Mouse (Mus musculus) hindbrain, embryonic 16.5 days (tissue): Measurements from ENCODE around the gene Il2ra. TPM values are rescaled to one million over a fixed set of nuclear protein-coding genes. Genes with fewer than 3 reads are reported as not detected.

Experiments
- ATAC-seq: fragments of 200-750 bp; cut with Nextera tagmentation; 2 replicates; pipeline ENCODE4 v1.8.0; 2017; ENCODE audit warnings: moderate TSS enrichment, moderate library complexity
- H3K27ac ChIP-seq: fragments of 300-500 bp; sonication (generic); 2 replicates; pipeline ENCODE4 v1.5.1; 2014; ENCODE audit warnings: low read depth, mild to moderate bottlenecking, control low read depth, low read length, moderate library complexity
- H3K27me3 ChIP-seq: fragments of 300-500 bp; sonication (generic); replicated peaks from 2 replicates; pipeline ENCODE4 v1.6.1; 2014; ENCODE audit warnings: low read length; ENCODE audit not compliant: control insufficient read depth, insufficient read depth
- H3K36me3 ChIP-seq: fragments of 300-500 bp; sonication (generic); 2 replicates; pipeline ENCODE4 v1.6.1; 2014; ENCODE audit warnings: mild to moderate bottlenecking, low read length, moderate library complexity, mixed read lengths; ENCODE audit not compliant: control insufficient read depth, insufficient read depth
- H3K4me1 ChIP-seq: fragments of 300-500 bp; sonication (generic); 2 replicates; pipeline ENCODE4 v1.6.1; 2014; ENCODE audit warnings: low read depth, low read length; ENCODE audit not compliant: control insufficient read depth, insufficient read depth
- H3K4me2 ChIP-seq: fragments of 300-500 bp; sonication (generic); 2 replicates; pipeline ENCODE4 v1.6.1; 2014; ENCODE audit warnings: mild to moderate bottlenecking, low read length, control low read depth, moderate library complexity
- H3K4me3 ChIP-seq: fragments of 300-500 bp; sonication (generic); 2 replicates; pipeline ENCODE4 v1.5.1; 2014; ENCODE audit warnings: mild to moderate bottlenecking, low read length, control low read depth, moderate library complexity
- H3K9ac ChIP-seq: fragments of 300-500 bp; sonication (generic); 2 replicates; pipeline ENCODE4 v1.6.1; 2014; ENCODE audit warnings: low read depth, mild to moderate bottlenecking, control low read depth, low read length, moderate library complexity
- H3K9me3 ChIP-seq: fragments of 300-500 bp; sonication (generic); 2 replicates; pipeline ENCODE4 v1.6.1; 2014; ENCODE audit warnings: mild to moderate bottlenecking, low read length, moderate library complexity; ENCODE audit not compliant: control insufficient read depth
- WGBS: fragments of 180-500 bp; shearing (Covaris S2); extraction: QIAGEN DNeasy Blood & Tissue Kit; methylation state at CpG from one replicate; pipeline ENCODE4 v1.1.7; 2014; 5-methylcytosine and 5-hydroxymethylcytosine counted together
- polyA plus RNA-seq: library from polyadenylated mRNA; unstranded; fragments of >200 nt; fragmentation: Nextera tagmentation; extraction: Ambion mirVana; gene quantifications from 2 replicates; pipeline ENCODE4 v1.2.1, GENCODE M21; 2015

Gene Il2ra
- polyA plus RNA-seq, 1 experiment from 2014 or later = 0.08 TPM

DNA sequence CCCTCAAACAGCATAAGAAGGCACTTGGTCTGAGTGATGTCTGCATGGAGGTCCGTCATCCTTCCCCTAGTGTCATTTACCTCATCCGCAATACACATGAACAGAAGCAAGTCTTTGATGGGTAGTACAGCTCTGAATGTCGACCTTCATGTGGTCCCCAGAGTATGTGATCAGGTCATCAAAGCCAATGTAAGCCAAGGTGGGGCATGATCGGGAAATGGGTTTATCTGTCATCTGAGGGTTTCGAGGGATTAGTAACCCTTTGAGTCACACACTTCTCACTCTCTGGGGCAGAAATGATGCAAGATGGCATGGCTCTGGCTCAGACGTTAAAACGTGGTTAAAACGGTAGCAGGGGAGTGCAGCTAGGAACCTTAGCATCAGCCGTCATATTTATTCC, 25.8 kb upstream of the Il2ra start:
- Histone ChIP-seq H3K4me1 (no peaks in the 10 kb centered on the region), H3K9me3 (no peaks in the 10 kb centered on the region), H3K27ac (no peak overlapping the region), H3K9ac (no peak overlapping the region), H3K4me2 (no peak overlapping the region), H3K27me3 (no peaks in the 10 kb centered on the region), H3K4me3 (no peak overlapping the region), H3K36me3 (no peaks in the 10 kb centered on the region)
- no peak for ATAC-seq
- WGBS = 95% methylated on average over 9 of the region's 9 CpGs

DNA sequence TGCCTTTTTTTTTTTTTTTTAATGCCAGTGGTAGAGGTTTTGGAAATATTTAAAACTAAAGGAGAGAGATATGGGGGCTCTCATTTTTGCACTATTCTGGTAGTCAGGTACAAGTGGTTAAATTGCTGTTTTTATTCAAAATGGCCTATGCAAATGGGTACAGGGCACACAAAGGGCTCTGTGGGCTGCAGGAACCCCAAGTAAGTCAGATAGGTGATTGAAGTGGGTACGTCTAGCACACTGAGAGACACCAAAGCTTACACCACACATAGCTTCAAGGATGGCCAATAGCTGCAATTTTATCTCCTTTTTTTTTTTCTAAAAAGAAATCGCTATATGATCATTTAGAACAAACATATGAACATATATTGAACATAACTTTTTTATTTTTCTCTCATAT, 23.0 kb upstream of the Il2ra start:
- H3K4me2 ChIP-seq = no peak overlapping the region
- H3K9ac ChIP-seq = no peak overlapping the region
- H3K27ac ChIP-seq = no peak overlapping the region
- H3K36me3 ChIP-seq = no peaks in the 10 kb centered on the region
- no peak overlapping the region for H3K4me3 ChIP-seq
- WGBS = 84% methylated on average over 2 of the region's 2 CpGs
- ATAC-seq = no peak
- H3K4me1 ChIP-seq = no peaks in the 10 kb centered on the region
- H3K9me3 ChIP-seq = no peaks in the 10 kb centered on the region
- H3K27me3 ChIP-seq = no peaks in the 10 kb centered on the region

DNA sequence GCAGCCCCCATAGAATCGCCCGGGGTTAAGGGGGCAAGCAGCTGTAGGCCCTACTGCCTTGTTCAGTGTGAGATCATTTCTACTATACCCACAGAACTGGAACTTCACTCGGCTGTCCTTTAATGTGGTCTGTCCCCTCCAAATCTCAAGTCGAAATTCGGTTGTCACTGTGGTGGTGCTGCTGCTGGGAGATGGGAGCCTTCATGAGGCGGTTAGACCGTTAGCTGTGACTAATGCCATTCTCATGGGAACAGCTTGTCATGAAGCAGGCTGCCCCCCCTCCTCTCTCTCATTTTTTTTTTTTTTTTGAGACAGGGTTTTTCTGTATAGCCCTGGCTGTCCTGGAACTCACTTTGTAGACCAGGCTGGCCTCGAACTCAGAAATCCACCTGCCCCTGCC, 19.4 kb upstream of the Il2ra start:
- no peaks in the 10 kb centered on the region for H3K27me3 ChIP-seq
- no peak overlapping the region for H3K27ac ChIP-seq
- H3K4me2 ChIP-seq = no peak overlapping the region
- H3K9me3 ChIP-seq = no peaks in the 10 kb centered on the region
- no peaks in the 10 kb centered on the region for H3K4me1 ChIP-seq
- ATAC-seq = no peak
- no peaks in the 10 kb centered on the region for H3K36me3 ChIP-seq
- no peak overlapping the region for H3K9ac ChIP-seq
- H3K4me3 ChIP-seq = no peak overlapping the region
- 85% methylated on average over 8 of the region's 8 CpGs for WGBS

DNA sequence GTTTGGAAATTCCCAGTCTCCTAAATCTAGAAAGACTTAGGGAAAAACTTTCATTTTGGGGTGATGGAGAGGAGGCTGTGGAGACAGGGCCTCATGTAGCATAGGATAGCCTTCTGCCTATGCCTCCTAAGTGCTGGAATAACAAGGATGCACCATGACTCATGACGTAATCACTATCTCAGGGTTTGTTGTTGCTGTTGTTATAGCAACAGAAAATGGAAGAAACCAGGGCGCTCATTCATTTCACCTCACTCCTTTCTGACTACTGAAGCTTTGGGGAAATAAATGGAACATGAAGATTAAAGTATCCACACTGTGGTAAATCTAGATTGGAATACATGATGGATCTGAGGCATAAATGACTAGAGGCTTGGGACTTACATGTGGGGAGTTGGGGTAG, 18.9 kb upstream of the Il2ra start:
- H3K36me3 ChIP-seq = no peaks in the 10 kb centered on the region
- H3K4me2 ChIP-seq = no peak overlapping the region
- no peaks in the 10 kb centered on the region for H3K27me3 ChIP-seq
- H3K9ac ChIP-seq = no peak overlapping the region
- no peak for ATAC-seq
- no peaks in the 10 kb centered on the region for H3K9me3 ChIP-seq
- H3K4me1 ChIP-seq = no peaks in the 10 kb centered on the region
- no peak overlapping the region for H3K27ac ChIP-seq
- WGBS = 93% methylated on average over 2 of the region's 2 CpGs
- H3K4me3 ChIP-seq = no peak overlapping the region

DNA sequence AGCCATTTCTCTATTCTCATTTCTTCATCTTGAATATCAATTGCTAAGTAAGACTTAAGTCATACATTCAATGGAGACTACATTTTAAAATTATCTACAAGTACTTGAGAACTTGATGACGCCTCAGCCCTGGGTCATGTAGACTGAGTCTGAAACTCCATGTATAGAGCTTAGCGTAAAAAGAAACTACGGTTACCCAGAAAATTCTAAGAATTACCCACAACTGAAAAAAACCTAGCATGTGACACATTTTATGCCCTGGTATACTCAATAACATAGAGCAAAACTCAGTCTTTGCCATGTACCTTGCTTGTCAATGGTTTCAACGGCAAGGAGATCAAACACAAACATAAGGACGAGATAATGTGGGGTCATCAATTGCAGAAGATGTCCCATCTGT, 16.7 kb upstream of the Il2ra start, which contains the start of gene Gm17490:
Gm17490 (minus strand) TSS at position 375 of the 400 bp plus-strand sequence.
- Histone ChIP-seq H3K9ac (no peak within 1 kb of the TSS), H3K4me3 (no peak within 1 kb of the TSS), H3K27ac (no peak within 1 kb of the TSS), H3K27me3 (no peaks in the 10 kb centered on the region), H3K4me2 (no peak within 1 kb of the TSS), H3K36me3 (no peaks in the 10 kb centered on the region), H3K9me3 (no peaks in the 10 kb centered on the region), H3K4me1 (no peaks in the 10 kb centered on the region)
- ATAC-seq = no peak
- 96% methylated on average over 5 of the region's 5 CpGs for WGBS

DNA sequence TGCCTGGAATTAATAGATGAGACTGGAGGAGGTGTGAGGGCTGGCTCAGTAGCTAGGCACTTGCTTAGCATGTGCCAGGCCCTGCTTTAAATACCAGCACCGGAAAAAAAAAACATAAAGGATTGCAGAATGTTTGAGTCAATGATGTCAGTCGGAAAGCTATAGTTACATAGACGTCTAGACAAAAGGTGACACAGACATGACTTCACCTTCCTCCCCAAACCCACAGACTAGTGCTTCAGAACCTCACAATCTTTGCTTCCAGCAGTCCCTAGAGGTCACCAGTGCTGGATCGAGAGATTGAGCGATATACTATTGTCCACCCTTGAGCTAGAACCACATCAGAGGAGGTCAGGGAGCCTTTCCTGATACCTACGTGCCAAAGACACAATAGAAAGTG, 7.6 kb upstream of the Il2ra start:
- H3K36me3 ChIP-seq = no peaks in the 10 kb centered on the region
- no peak overlapping the region for H3K4me2 ChIP-seq
- 92% methylated on average over 6 of the region's 6 CpGs for WGBS
- H3K9ac ChIP-seq = no peak overlapping the region
- no peaks in the 10 kb centered on the region for H3K27me3 ChIP-seq
- no peaks in the 10 kb centered on the region for H3K4me1 ChIP-seq
- no peaks in the 10 kb centered on the region for H3K9me3 ChIP-seq
- no peak overlapping the region for H3K4me3 ChIP-seq
- ATAC-seq = no peak
- H3K27ac ChIP-seq = no peak overlapping the region

DNA sequence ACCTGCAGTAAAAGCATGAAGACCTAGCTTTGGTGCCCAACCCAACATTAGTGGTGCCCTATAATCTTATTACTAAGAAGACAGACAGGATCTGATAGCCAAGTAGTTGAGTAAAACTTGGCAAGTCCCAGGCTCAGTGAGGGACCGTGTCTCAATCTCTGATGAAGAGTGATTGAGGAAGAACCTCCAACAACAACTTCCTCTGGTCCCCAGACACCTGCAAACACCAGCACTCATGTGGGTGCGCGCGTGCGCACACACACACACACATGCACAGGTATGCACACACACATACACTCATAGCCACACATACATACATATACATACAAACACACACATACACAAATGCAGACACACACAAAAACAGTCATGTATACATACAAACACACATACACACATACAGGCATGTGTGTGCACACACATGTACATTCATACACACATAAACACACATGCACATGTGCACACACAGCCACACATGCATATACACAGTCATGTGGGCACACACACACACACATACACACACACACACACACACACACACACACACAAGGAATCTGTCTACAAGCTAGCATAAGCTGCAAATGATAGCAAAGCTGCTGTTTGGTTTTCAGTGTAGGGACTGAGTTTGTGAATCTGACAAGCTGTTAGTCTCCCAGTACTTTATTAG, 7.0 kb upstream of the Il2ra start:
- Histone ChIP-seq H3K36me3 (no peaks in the 10 kb centered on the region), H3K9ac (no peak overlapping the region), H3K27ac (no peak overlapping the region), H3K27me3 (no peaks in the 10 kb centered on the region), H3K4me3 (no peak overlapping the region), H3K9me3 (no peaks in the 10 kb centered on the region), H3K4me1 (no peaks in the 10 kb centered on the region), H3K4me2 (no peak overlapping the region)
- 96% methylated on average over 5 of the region's 5 CpGs for WGBS
- no peak for ATAC-seq

DNA sequence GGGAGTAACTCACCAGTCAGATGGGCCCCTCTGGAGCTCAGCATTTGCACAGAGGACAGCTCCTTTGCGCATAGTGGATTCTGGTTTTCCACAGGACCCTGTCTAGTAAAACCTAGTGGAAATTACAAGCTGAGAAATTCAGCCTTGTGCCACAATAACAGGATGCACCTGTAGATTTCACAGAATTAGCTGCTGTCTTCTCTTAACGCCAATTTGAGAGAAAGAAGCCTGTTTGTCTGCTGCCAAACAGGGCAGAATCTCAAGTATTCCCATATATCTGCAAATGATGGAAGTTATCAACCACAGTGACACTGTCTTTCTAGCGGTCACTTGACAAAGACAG, 6.5 kb upstream of the Il2ra start:
- H3K9ac ChIP-seq = no peak overlapping the region
- H3K9me3 ChIP-seq = no peaks in the 10 kb centered on the region
- H3K4me2 ChIP-seq = no peak overlapping the region
- no peak for ATAC-seq
- 85% methylated on average over 3 of the region's 3 CpGs for WGBS
- H3K4me1 ChIP-seq = no peaks in the 10 kb centered on the region
- no peak overlapping the region for H3K4me3 ChIP-seq
- H3K36me3 ChIP-seq = no peaks in the 10 kb centered on the region
- no peak overlapping the region for H3K27ac ChIP-seq
- H3K27me3 ChIP-seq = no peaks in the 10 kb centered on the region

DNA sequence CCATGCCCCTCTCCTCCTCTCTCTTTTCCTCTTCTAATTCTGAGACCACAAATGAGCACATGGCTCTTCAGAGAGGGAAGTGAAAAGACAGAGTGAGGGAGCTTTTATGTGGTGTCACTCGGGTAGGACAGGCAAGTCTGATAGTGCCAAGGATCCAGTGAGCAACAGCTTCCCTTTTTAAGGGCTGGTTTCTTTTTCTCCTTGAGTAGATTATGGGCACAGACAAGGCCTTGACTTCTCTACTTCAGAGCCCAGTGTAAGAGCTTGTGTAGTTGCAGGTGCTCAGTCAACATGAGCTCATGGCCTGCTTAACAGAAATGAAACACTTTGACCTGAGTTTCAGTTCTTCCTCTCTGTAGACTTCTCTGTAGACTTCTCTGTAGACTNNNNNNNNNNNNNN, 5.5 kb upstream of the Il2ra start:
- Histone ChIP-seq H3K4me1 (no peaks in the 10 kb centered on the region), H3K9me3 (no peaks in the 10 kb centered on the region), H3K27me3 (no peaks in the 10 kb centered on the region), H3K27ac (no peak overlapping the region), H3K4me2 (no peak overlapping the region), H3K9ac (no peak overlapping the region), H3K4me3 (no peak overlapping the region), H3K36me3 (no peaks in the 10 kb centered on the region)
- no peak for ATAC-seq
- WGBS = 76% methylated on average over 1 of the region's 1 CpGs

DNA sequence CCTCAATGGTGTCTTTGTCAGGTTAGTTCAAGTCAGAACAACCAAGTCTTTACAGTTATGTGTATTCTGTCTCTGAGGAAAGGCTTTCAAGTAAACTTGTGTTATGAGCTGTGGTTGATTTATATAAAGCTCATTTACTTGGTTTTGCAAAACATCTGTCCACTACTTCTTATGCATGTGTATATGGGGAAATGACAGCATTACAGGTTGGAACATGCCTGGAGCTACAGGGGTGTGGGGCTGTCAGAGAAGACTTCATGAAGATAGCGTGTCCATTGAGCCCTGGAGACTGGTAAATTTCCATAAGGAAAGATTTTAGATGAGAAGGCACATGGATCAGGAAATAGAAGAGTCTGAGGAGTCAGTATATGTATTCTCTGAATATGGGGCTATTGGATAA, 1.4 kb downstream of the Il2ra start:
- no peaks in the 10 kb centered on the region for H3K27me3 ChIP-seq
- no peak overlapping the region for H3K27ac ChIP-seq
- H3K36me3 ChIP-seq = no peaks in the 10 kb centered on the region
- H3K9ac ChIP-seq = no peak overlapping the region
- ATAC-seq = no peak
- 89% methylated on average over 1 of the region's 1 CpGs for WGBS
- no peaks in the 10 kb centered on the region for H3K9me3 ChIP-seq
- no peak overlapping the region for H3K4me2 ChIP-seq
- H3K4me3 ChIP-seq = no peak overlapping the region
- H3K4me1 ChIP-seq = no peaks in the 10 kb centered on the region
